Mouse (Mus musculus) heart, embryonic 11.5 days (tissue): ENCODE measurements around the gene Rbsn. TPM values are rescaled to one million over a fixed set of nuclear protein-coding genes. Genes with fewer than 3 reads are reported as not detected.

Experiments used
- ATAC-seq: fragments of 200-750 bp; cut with Nextera tagmentation; replicated peaks from 2 replicates; pipeline ENCODE4 v1.8.0; 2017; ENCODE audit warnings: moderate library complexity; ENCODE audit not compliant: insufficient number of reproducible peaks, low FRiP score, low TSS enrichment
- H3K27ac ChIP-seq: fragments of 300-500 bp; sonication (generic); 2 replicates; pipeline ENCODE4 v1.5.1; 2014; ENCODE audit warnings: mild to moderate bottlenecking, low read depth, low read length
- H3K27me3 ChIP-seq: fragments of 300-500 bp; sonication (generic); 2 replicates; pipeline ENCODE4 v1.6.1; 2014; ENCODE audit warnings: mild to moderate bottlenecking, low read length, mixed read lengths; ENCODE audit not compliant: control insufficient read depth, insufficient read depth
- H3K36me3 ChIP-seq: fragments of 300-500 bp; sonication (generic); 2 replicates; pipeline ENCODE4 v1.6.1; 2014; ENCODE audit warnings: mild to moderate bottlenecking, low read length, moderate library complexity, mixed read lengths; ENCODE audit not compliant: control insufficient read depth, insufficient read depth
- H3K4me1 ChIP-seq: fragments of 300-500 bp; sonication (generic); 2 replicates; pipeline ENCODE4 v1.6.1; 2014; ENCODE audit warnings: low read length; ENCODE audit not compliant: control insufficient read depth, insufficient read depth
- H3K4me2 ChIP-seq: fragments of 300-500 bp; sonication (generic); 2 replicates; pipeline ENCODE4 v1.6.1; 2014; ENCODE audit warnings: mild to moderate bottlenecking, moderate library complexity
- H3K4me3 ChIP-seq: fragments of 300-500 bp; sonication (generic); 2 replicates; pipeline ENCODE4 v1.5.1; 2014; ENCODE audit warnings: low read depth, low read length
- H3K9ac ChIP-seq: fragments of 300-500 bp; sonication (generic); 2 replicates; pipeline ENCODE4 v1.6.1; 2014; ENCODE audit warnings: mild to moderate bottlenecking, low read depth, low read length, moderate library complexity
- H3K9me3 ChIP-seq: fragments of 300-500 bp; sonication (generic); replicated peaks from 2 replicates; pipeline ENCODE4 v1.6.1; 2016; ENCODE audit warnings: low read length; ENCODE audit not compliant: control insufficient read depth
- WGBS: fragments of 180-500 bp; shearing (Covaris S2); extraction: QIAGEN DNeasy Blood & Tissue Kit; methylation state at CpG from one replicate; pipeline ENCODE4 v1.1.7; 2014; ENCODE audit not compliant: insufficient replicate concordance; 5-methylcytosine and 5-hydroxymethylcytosine counted together
- polyA plus RNA-seq: library from polyadenylated mRNA; unstranded; fragments of >200 nt; fragmentation: Nextera tagmentation; extraction: Ambion mirVana; gene quantifications from 2 replicates; pipeline ENCODE4 v1.2.1, GENCODE M21; 2014

Rbsn gene
- polyA plus RNA-seq, 1 experiment from 2014 or later, result 12.3 TPM

- Histone ChIP-seq H3K4me2 (peak overlapping the region; percentile 96), H3K27ac (peak overlapping the region; percentile 74), H3K9me3 (no peaks in the 10 kb centered on the region), H3K36me3 (no peaks in the 10 kb centered on the region; the same call in 1 of the 2 replicates), H3K4me3 (peak overlapping the region; percentile 98), H3K27me3 (no peaks in the 10 kb centered on the region), H3K4me1 (peaks cover 7% of the 10 kb centered on the region), H3K9ac (peak overlapping the region; percentile 97)
- peak; percentile 61 for ATAC-seq
- WGBS, result under 1% methylated on average over 48 of the region's 48 CpGs
These were observed 511 bp downstream of the Rbsn start for GRCm38 (mm10) chr6:92214055-92214772.

GRCm38 (mm10) chr6:92199414-92199813 lies 15.3 kb downstream of the Rbsn start:
- Histone ChIP-seq H3K4me1 (no peaks in the 10 kb centered on the region), H3K9ac (no peak overlapping the region), H3K36me3 (peaks cover 24% of the 10 kb centered on the region), H3K27ac (no peak overlapping the region), H3K9me3 (no peaks in the 10 kb centered on the region), H3K27me3 (no peaks in the 10 kb centered on the region), H3K4me3 (no peak overlapping the region), H3K4me2 (no peak overlapping the region)
- WGBS, result 83% methylated on average over 8 of the region's 8 CpGs
- no peak for ATAC-seq

GRCm38 (mm10) chr6:92184178-92184577 lies 30.5 kb downstream of the Rbsn start:
- Histone ChIP-seq H3K27ac (no peak overlapping the region), H3K27me3 (no peaks in the 10 kb centered on the region), H3K9ac (peak overlapping the region; percentile 85; the same call in 1 of the 2 replicates), H3K4me3 (peak overlapping the region; percentile 89), H3K36me3 (peaks cover 9% of the 10 kb centered on the region), H3K9me3 (no peaks in the 10 kb centered on the region), H3K4me2 (peak overlapping the region; percentile 81), H3K4me1 (peaks cover 8% of the 10 kb centered on the region)
- WGBS, result 7% methylated on average over 10 of the region's 10 CpGs
- ATAC-seq, result 0 out of 2 replicates have a peak, but pooled peaks have one; percentile 43

GRCm38 (mm10) chr6:92183621-92184131 lies 31.0 kb downstream of the Rbsn start, which contains the start of gene Mrps25:
Gene Mrps25 (minus strand): TSS chr6:92184033.
- no peaks in the 10 kb centered on the region for H3K9me3 ChIP-seq
- under 1% methylated on average over 42 of the region's 42 CpGs for WGBS
- H3K4me1 ChIP-seq, result peaks cover 8% of the 10 kb centered on the region
- H3K4me2 ChIP-seq, result peak within 1 kb of the TSS; percentile 81
- H3K36me3 ChIP-seq, result peaks cover 6% of the 10 kb centered on the region
- peak; percentile 83 for ATAC-seq
- peak within 1 kb of the TSS; percentile 54 for H3K27ac ChIP-seq
- peak within 1 kb of the TSS; percentile 89 for H3K4me3 ChIP-seq
- H3K27me3 ChIP-seq, result no peaks in the 10 kb centered on the region
- H3K9ac ChIP-seq, result peak within 1 kb of the TSS; percentile 85

GRCm38 (mm10) chr6:92176450-92176849 lies 38.3 kb downstream of the Rbsn start:
- H3K9ac ChIP-seq, result no peak overlapping the region
- WGBS, result 91% methylated on average over 1 of the region's 1 CpGs
- H3K27ac ChIP-seq, result no peak overlapping the region
- H3K9me3 ChIP-seq, result no peaks in the 10 kb centered on the region
- no peaks in the 10 kb centered on the region for H3K27me3 ChIP-seq
- no peaks in the 10 kb centered on the region for H3K4me1 ChIP-seq
- H3K4me2 ChIP-seq, result no peak overlapping the region
- peaks cover 32% of the 10 kb centered on the region for H3K36me3 ChIP-seq
- ATAC-seq, result no peak
- H3K4me3 ChIP-seq, result no peak overlapping the region

GRCm38 (mm10) chr6:92162724-92163123 lies 52.0 kb downstream of the Rbsn start:
- no peak overlapping the region for H3K27ac ChIP-seq
- WGBS, result 81% methylated on average over 1 of the region's 1 CpGs

GRCm38 (mm10) chr6:92158801-92159200 lies 55.9 kb downstream of the Rbsn start:
- H3K27ac ChIP-seq, result no peak overlapping the region
- peaks cover 45% of the 10 kb centered on the region for H3K36me3 ChIP-seq
- ATAC-seq, result no peak
- no peak overlapping the region for H3K4me2 ChIP-seq
- H3K4me3 ChIP-seq, result no peak overlapping the region
- WGBS, result 96% methylated on average over 3 of the region's 3 CpGs
- H3K9me3 ChIP-seq, result no peaks in the 10 kb centered on the region
- H3K4me1 ChIP-seq, result 0 out of 2 replicates have a peak, but pooled peaks cover under 1% of the 10 kb centered on the region
- no peak overlapping the region for H3K9ac ChIP-seq
- no peaks in the 10 kb centered on the region for H3K27me3 ChIP-seq

More at GRCm38 (mm10) chr6:92162724-92163123, 52.0 kb downstream of the Rbsn start:
- Histone ChIP-seq H3K4me2 (no peak overlapping the region), H3K4me1 (no peaks in the 10 kb centered on the region), H3K4me3 (no peak overlapping the region), H3K9me3 (no peaks in the 10 kb centered on the region), H3K27me3 (no peaks in the 10 kb centered on the region), H3K9ac (no peak overlapping the region), H3K36me3 (peaks cover 38% of the 10 kb centered on the region)
- ATAC-seq, result no peak

- H3K36me3 ChIP-seq, result peaks cover 25% of the 10 kb centered on the region
- ATAC-seq, result no peak
- WGBS, result 64% methylated on average over 1 of the region's 1 CpGs
These were observed 61.0 kb downstream of the Rbsn start for GRCm38 (mm10) chr6:92153774-92154173.

More at GRCm38 (mm10) chr6:92153774-92154173, 61.0 kb downstream of the Rbsn start:
- no peaks in the 10 kb centered on the region for H3K27me3 ChIP-seq
- H3K9me3 ChIP-seq, result no peaks in the 10 kb centered on the region
- 0 out of 2 replicates have a peak, but pooled peaks cover 5% of the 10 kb centered on the region for H3K4me1 ChIP-seq
- H3K9ac ChIP-seq, result no peak overlapping the region
- no peak overlapping the region for H3K4me2 ChIP-seq
- H3K4me3 ChIP-seq, result no peak overlapping the region
- H3K27ac ChIP-seq, result no peak overlapping the region
